Mouse (Mus musculus) CD4-positive, CD25-positive, alpha-beta regulatory T cell, adult 9 weeks (primary cell): ENCODE measurements around the gene Etnppl. TPM values are rescaled to one million over a fixed set of nuclear protein-coding genes. Genes with fewer than 3 reads are reported as not detected.

Experiments
- polyA plus RNA-seq: library from polyadenylated mRNA; unstranded; fragments of 100-300 nt; shearing (Covaris generic); gene quantifications from one replicate; pipeline ENCODE4 v1.2.1, GENCODE M21; 2017

Etnppl gene
- not detected for polyA plus RNA-seq

DNA sequence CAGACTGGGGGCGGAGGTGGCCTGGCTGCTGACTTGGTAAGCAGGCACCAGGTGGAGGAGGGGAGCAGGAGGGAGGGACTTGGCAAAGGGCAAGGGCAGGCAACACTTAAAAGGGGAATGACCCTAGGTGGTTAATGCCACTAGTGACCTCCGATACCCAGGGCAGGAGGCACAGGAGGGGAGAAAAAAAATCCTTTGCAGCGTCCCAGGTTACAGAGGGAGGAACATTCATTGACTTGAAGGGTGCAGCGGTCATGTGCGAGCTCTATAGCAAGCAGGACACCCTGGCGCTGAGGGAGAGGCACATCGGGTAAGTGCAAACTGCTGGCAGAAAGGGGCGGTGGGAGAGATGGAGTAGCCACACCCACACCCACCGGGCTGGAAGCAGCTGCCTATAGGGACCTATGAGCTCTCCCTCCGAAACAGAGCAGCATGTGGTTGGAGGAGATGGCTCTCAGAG, at the start of gene Etnppl:
Etnppl (plus strand) TSS at position 10 of the 460 bp plus-strand sequence.

Other genes with a start within 250 kb of the Etnppl start
- 245 TPM for gene Ostc, start 92.0 kb downstream of the Etnppl start, polyA plus RNA-seq
- gene Rpl34, start 113.0 kb downstream of the Etnppl start, polyA plus RNA-seq: 1,138 TPM